Mouse (Mus musculus) MEL (cell line): ENCODE measurements around the gene Ctsf.

Experiments
- CTCF ChIP-seq, 3 experiments: IDR thresholded peaks in 2 of 3; conservative IDR thresholded peaks in 1 of 3; 2 replicates each; pipeline ENCODE4 v1.5.1; 2011 to 2012; ENCODE audit warnings: low read length in 3 of 3, low read depth in 2 of 3, mild to moderate bottlenecking in 2 of 3, improper control_type of control experiment in 1 of 3, inconsistent platforms in 1 of 3, mixed read lengths in 1 of 3, moderate library complexity in 1 of 3; ENCODE audit not compliant: control insufficient read depth in 1 of 3, insufficient read depth in 1 of 3, poor library complexity in 1 of 3, severe bottlenecking in 1 of 3
- TBP ChIP-seq: IDR thresholded peaks from 2 replicates; pipeline ENCODE4 v1.8.0; 2011; ENCODE audit warnings: low read depth, low read length, improper control_type of control experiment

- no peak for TF ChIP-seq CTCF (IDR thresholded peaks at IDR 0.05 in 2 of 3, conservative IDR thresholded peaks at IDR 0.05 in 1 of 3; ENCODE audit: control insufficient read depth in 1 of 3, insufficient read depth in 1 of 3, low read depth in 2 of 3, low read length in 3 of 3, poor library complexity in 1 of 3, severe bottlenecking in 1 of 3)
- TF ChIP-seq TBP: no peak
These were observed 21.8 kb downstream of the Ctsf start for GRCm38 (mm10) chr19:4876755-4877154.
